Comparison of ENCODE assay signal across 8 mouse cellular contexts in genomic region chr10:110974463-110974862, GRCm38 (mm10). TPM values are rescaled to one million over a fixed set of nuclear protein-coding genes. Genes with fewer than 3 reads are reported as not detected.
A peak's percentile ranks its signal among the peaks of the same experiment; 100 is the strongest.
DNase-seq lines count a peak whose midpoint lies in the region; ATAC-seq and TF ChIP-seq lines count a peak whose summit lies in the region.

No protein-coding gene starts in this region.

- no peak for TF ChIP-seq POLR2A in kidney, adult 2 months (IDR thresholded peaks at IDR 0.05; ENCODE audit: low read depth, low read length)
- no peak for TF ChIP-seq POLR2A in bone marrow macrophage, adult 2 months (IDR thresholded peaks at IDR 0.05; ENCODE audit: borderline replicate concordance, low read depth, low read length)

- DNase-seq in kidney, adult 2 months, result peak; percentile 75
- peak; percentile 22 to 66 for DNase-seq in kidney, adult 8-10 months
- DNase-seq in lung, postnatal 10 days, result peak; percentile 66
- DNase-seq in right cerebral cortex, postnatal 14 days, result peak; percentile 51
- no peak for DNase-seq in ovary, postnatal 14 days (ENCODE audit: low spot score)

- H3K27ac ChIP-seq in kidney, adult 2 months (ENCODE audit: insufficient read depth, low read depth, low read length), result no peak overlapping the region
- H3K27ac ChIP-seq in kidney, embryonic 16.5 days (ENCODE audit: low read length), result no peak overlapping the region
- no peak overlapping the region for H3K27ac ChIP-seq in bone marrow macrophage, adult 2 months (ENCODE audit: insufficient read depth, low read depth, low read length)
- H3K27ac ChIP-seq in forebrain, embryonic 12.5 days, result no peak overlapping the region

- H3K4me2 ChIP-seq in kidney, embryonic 16.5 days (replicated peaks; ENCODE audit: low read depth, low read length), result no peak overlapping the region
- no peak overlapping the region for H3K4me2 ChIP-seq in forebrain, embryonic 12.5 days

- no peak overlapping the region for H3K4me3 ChIP-seq in kidney, adult 2 months (ENCODE audit: insufficient read depth, low read depth, low read length)
- no peak overlapping the region for H3K4me3 ChIP-seq in kidney, embryonic 16.5 days (ENCODE audit: low read length)
- H3K4me3 ChIP-seq in bone marrow macrophage, adult 2 months (ENCODE audit: insufficient read depth, low read length), result no peak overlapping the region
- no peak overlapping the region for H3K4me3 ChIP-seq in forebrain, embryonic 12.5 days (replicated peaks)

- no peak for ATAC-seq in kidney, embryonic 16.5 days (ENCODE audit: low FRiP score, low TSS enrichment)
- peak; percentile 64; the same call in 1 of the 2 replicates for ATAC-seq in forebrain, embryonic 12.5 days (ENCODE audit: low FRiP score)

- TF ChIP-seq CTCF in kidney, adult 2 months (conservative IDR thresholded peaks at IDR 0.05; ENCODE audit: insufficient read depth, insufficient read length, low read depth, low read length), result peak; percentile 75
- TF ChIP-seq CTCF in bone marrow macrophage, adult 2 months (IDR thresholded peaks at IDR 0.05; ENCODE audit: low read depth, low read length), result peak; percentile 51

- no peaks in the 10 kb centered on the region for H3K9me3 ChIP-seq in kidney, embryonic 16.5 days (ENCODE audit: low read length)
- H3K9me3 ChIP-seq in forebrain, embryonic 12.5 days, result no peaks in the 10 kb centered on the region

- WGBS in kidney, adult 2 months, result 22% methylated on average over 3 of the region's 3 CpGs
- 57% methylated on average over 3 of the region's 3 CpGs for WGBS in kidney, embryonic 16.5 days
- WGBS in forebrain, embryonic 12.5 days, result 57% methylated on average over 3 of the region's 3 CpGs

- H3K4me1 ChIP-seq in kidney, adult 2 months (ENCODE audit: control insufficient read depth, insufficient read depth, low read length), result no peaks in the 10 kb centered on the region
- H3K4me1 ChIP-seq in kidney, embryonic 16.5 days (ENCODE audit: insufficient read depth, low read length), result peaks cover 3% of the 10 kb centered on the region; the same call in 1 of the 2 replicates
- H3K4me1 ChIP-seq in bone marrow macrophage, adult 2 months (ENCODE audit: control insufficient read depth, insufficient read depth, low read length), result no peaks in the 10 kb centered on the region
- no peaks in the 10 kb centered on the region; the same call in 1 of the 2 replicates for H3K4me1 ChIP-seq in forebrain, embryonic 12.5 days

- no peaks in the 10 kb centered on the region for H3K27me3 ChIP-seq in kidney, adult 2 months (replicated peaks; ENCODE audit: control insufficient read depth, insufficient read depth, low read length)
- no peaks in the 10 kb centered on the region for H3K27me3 ChIP-seq in kidney, embryonic 16.5 days (ENCODE audit: insufficient read depth, low read length)
- H3K27me3 ChIP-seq in forebrain, embryonic 12.5 days, result no peaks in the 10 kb centered on the region

- H3K36me3 ChIP-seq in kidney, adult 2 months (ENCODE audit: control insufficient read depth, insufficient read depth, low read length), result peaks cover 3% of the 10 kb centered on the region; the same call in 1 of the 2 replicates
- peaks cover 12% of the 10 kb centered on the region; the same call in 1 of the 2 replicates for H3K36me3 ChIP-seq in kidney, embryonic 16.5 days (ENCODE audit: insufficient read depth, low read length)
- H3K36me3 ChIP-seq in forebrain, embryonic 12.5 days (replicated peaks), result peaks cover 24% of the 10 kb centered on the region

- no peak overlapping the region for H3K9ac ChIP-seq in kidney, embryonic 16.5 days (replicated peaks; ENCODE audit: low read length)
- no peak overlapping the region for H3K9ac ChIP-seq in forebrain, embryonic 12.5 days

RNA-seq across cellular contexts. Expression of gene Zdhhc17, which starts 35.5 kb away (rescaled TPM):
- 15.9 and 16.5 TPM in 2 replicates for polyA plus RNA-seq in kidney, adult 2 months (2012; rRNA removed)
- polyA plus RNA-seq in kidney, embryonic 16.5 days (2015; fragmentation: Nextera tagmentation; extraction: Ambion mirVana), result 28.1 and 30.0 TPM in 2 replicates
- polyA plus RNA-seq in bone marrow macrophage, adult 2 months (2012; ENCODE audit: insufficient read depth, insufficient read length, missing spikeins), result 14.9 and 16.8 TPM in 2 replicates
- 40.2 and 45.2 TPM in 2 replicates for polyA plus RNA-seq in forebrain, embryonic 12.5 days (2016; fragmentation: Nextera tagmentation; extraction: Ambion mirVana)

RNA-seq across cellular contexts. Expression of gene Csrp2, which starts 54.9 kb away (rescaled TPM):
- polyA plus RNA-seq in kidney, adult 2 months (2012; rRNA removed), result 174 and 193 TPM in 2 replicates
- 210 and 244 TPM in 2 replicates for polyA plus RNA-seq in kidney, embryonic 16.5 days (2015; fragmentation: Nextera tagmentation; extraction: Ambion mirVana)
- 8.4 and 10.0 TPM in 2 replicates for polyA plus RNA-seq in bone marrow macrophage, adult 2 months (2012; ENCODE audit: insufficient read depth, insufficient read length, missing spikeins)
- 128 and 164 TPM in 2 replicates for polyA plus RNA-seq in forebrain, embryonic 12.5 days (2016; fragmentation: Nextera tagmentation; extraction: Ambion mirVana)

Comparison
In these comparisons a context has a peak if more than half of its experiments do, and no peak if none do; other contexts are left out.
1. RNA of gene Csrp2, which starts 54.9 kb away (polyA plus RNA-seq): 210 to 244 TPM in kidney, embryonic 16.5 days, 174 to 193 TPM in kidney, adult 2 months and 128 to 164 TPM in forebrain, embryonic 12.5 days; 8.4 to 10.0 TPM in bone marrow macrophage, adult 2 months; every median in the first group is over 10 times any median in the second.